Mouse (Mus musculus): ENCODE measurements around the gene Obscn. TPM values are rescaled to one million over a fixed set of nuclear protein-coding genes. Genes with fewer than 3 reads are reported as not detected.

Gene Obscn
- polyA plus RNA-seq, 1 experiment from 2014 or later: 0.19 TPM

DNA sequence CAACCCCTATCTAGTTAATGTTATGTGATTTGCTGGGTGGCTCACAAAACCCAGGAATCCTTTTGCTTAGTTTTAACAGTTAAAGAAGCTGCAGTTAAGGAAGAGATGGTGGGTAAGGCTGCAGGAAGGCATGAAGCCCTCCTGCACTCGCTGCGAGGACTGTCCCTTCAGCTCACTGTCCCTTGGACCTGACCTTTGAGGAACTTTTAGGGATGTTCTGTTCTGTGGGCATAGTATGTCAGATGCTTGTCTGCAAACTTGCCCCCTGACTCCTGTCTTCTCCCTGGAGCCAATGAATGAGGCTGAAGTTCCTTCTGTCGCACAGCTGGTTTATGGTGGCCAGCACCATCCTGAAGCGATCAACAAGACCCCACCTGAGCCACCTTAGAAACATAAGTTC is 147.0 kb downstream of the Obscn start:
- no peaks in the 10 kb centered on the region for H3K4me1 ChIP-seq (replicated peaks; ENCODE audit: control insufficient read depth, insufficient read depth, low read length)
- no peaks in the 10 kb centered on the region for H3K9me3 ChIP-seq (ENCODE audit: control insufficient read depth, low read length)
- H3K9ac ChIP-seq (ENCODE audit: low read depth, low read length): no peak overlapping the region
- WGBS: 96% methylated on average over 4 of the region's 4 CpGs
- H3K27ac ChIP-seq (ENCODE audit: low read depth, low read length): no peak overlapping the region
- no peak for DNase-seq (ENCODE audit: low spot score)
- H3K4me2 ChIP-seq (replicated peaks; ENCODE audit: low read depth, low read length): no peak overlapping the region
- no peak for ATAC-seq (ENCODE audit: low FRiP score)
- H3K4me3 ChIP-seq (ENCODE audit: low read depth, low read length): no peak overlapping the region
- peaks cover 2% of the 10 kb centered on the region; the same call in 1 of the 2 replicates for H3K27me3 ChIP-seq (ENCODE audit: control insufficient read depth, insufficient read depth, low read length)
- H3K36me3 ChIP-seq (ENCODE audit: control insufficient read depth, insufficient read depth, low read length): 0 out of 2 replicates have a peak, but pooled peaks cover 2% of the 10 kb centered on the region

DNA sequence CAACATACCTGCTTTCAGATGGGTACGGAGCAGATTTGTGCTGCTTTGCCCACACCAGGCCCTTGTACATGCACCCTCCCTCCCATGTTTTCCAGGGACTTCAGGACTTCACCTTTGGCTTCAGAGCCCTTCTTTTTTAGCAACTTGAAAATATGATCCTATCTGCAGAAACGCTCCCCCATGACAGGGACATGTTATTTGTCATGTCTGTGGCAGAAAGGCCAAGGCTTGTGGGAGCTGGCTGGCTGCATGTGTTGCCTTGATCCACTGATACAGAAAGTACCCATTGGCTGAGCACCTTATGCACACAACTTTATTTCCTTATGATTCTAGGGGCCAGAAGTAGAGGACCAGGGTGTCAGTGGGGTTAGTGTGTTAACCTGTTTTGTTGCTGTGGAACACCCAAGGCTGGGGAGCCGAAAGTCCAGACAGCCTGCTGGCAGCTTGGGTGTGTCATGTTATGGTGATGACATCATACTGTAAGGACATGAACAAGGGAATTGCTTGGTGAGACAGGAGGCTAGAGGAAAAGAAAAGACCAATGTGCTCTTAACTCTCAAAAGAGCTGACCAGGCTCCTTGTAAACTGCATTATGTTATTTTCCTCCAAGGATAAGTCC is 150.8 kb downstream of the Obscn start:
- Histone ChIP-seq H3K27ac (ENCODE audit: low read depth, low read length) (no peak overlapping the region), H3K27me3 (ENCODE audit: control insufficient read depth, insufficient read depth, low read length) (no peaks in the 10 kb centered on the region), H3K9ac (ENCODE audit: low read depth, low read length) (no peak overlapping the region), H3K4me3 (ENCODE audit: low read depth, low read length) (no peak overlapping the region), H3K4me2 (replicated peaks; ENCODE audit: low read depth, low read length) (no peak overlapping the region), H3K9me3 (ENCODE audit: control insufficient read depth, low read length) (no peaks in the 10 kb centered on the region), H3K4me1 (replicated peaks; ENCODE audit: control insufficient read depth, insufficient read depth, low read length) (no peaks in the 10 kb centered on the region), H3K36me3 (ENCODE audit: control insufficient read depth, insufficient read depth, low read length) (0 out of 2 replicates have a peak, but pooled peaks cover 2% of the 10 kb centered on the region)
- ATAC-seq (ENCODE audit: low FRiP score) (no peak), DNase-seq (ENCODE audit: low spot score) (no peak)
- WGBS: 87% methylated on average over 3 of the region's 3 CpGs

DNA sequence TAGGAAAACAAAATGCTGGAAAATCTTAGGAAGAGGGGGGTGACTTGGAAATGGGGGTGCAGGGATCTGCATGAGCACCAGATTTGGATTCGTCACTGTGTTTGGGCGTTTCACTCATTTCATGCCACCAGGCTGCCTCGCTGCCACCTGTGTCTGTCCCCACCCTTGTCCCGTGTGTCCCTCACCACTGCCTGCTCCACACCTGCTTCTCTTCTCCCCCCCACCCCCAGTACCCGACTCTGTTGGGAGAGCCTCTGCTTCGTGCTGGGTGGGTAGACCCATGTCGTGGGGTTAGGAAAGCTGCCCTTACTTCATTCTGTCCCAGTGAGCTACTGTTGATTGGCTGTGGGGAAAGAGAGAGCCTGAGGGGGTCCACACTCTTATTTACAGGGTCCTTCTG is 151.5 kb downstream of the Obscn start:
- H3K36me3 ChIP-seq (ENCODE audit: control insufficient read depth, insufficient read depth, low read length): no peaks in the 10 kb centered on the region
- no peak overlapping the region for H3K27ac ChIP-seq (ENCODE audit: low read depth, low read length)
- H3K9ac ChIP-seq (ENCODE audit: low read depth, low read length): no peak overlapping the region
- H3K27me3 ChIP-seq (ENCODE audit: control insufficient read depth, insufficient read depth, low read length): no peaks in the 10 kb centered on the region
- no peak overlapping the region for H3K4me2 ChIP-seq (replicated peaks; ENCODE audit: low read depth, low read length)
- DNase-seq (ENCODE audit: low spot score) (no peak), ATAC-seq (ENCODE audit: low FRiP score) (no peak)
- WGBS: 92% methylated on average over 7 of the region's 7 CpGs
- no peak overlapping the region for H3K4me3 ChIP-seq (ENCODE audit: low read depth, low read length)
- peaks cover 2% of the 10 kb centered on the region for H3K4me1 ChIP-seq (replicated peaks; ENCODE audit: control insufficient read depth, insufficient read depth, low read length)
- no peaks in the 10 kb centered on the region for H3K9me3 ChIP-seq (ENCODE audit: control insufficient read depth, low read length)

DNA sequence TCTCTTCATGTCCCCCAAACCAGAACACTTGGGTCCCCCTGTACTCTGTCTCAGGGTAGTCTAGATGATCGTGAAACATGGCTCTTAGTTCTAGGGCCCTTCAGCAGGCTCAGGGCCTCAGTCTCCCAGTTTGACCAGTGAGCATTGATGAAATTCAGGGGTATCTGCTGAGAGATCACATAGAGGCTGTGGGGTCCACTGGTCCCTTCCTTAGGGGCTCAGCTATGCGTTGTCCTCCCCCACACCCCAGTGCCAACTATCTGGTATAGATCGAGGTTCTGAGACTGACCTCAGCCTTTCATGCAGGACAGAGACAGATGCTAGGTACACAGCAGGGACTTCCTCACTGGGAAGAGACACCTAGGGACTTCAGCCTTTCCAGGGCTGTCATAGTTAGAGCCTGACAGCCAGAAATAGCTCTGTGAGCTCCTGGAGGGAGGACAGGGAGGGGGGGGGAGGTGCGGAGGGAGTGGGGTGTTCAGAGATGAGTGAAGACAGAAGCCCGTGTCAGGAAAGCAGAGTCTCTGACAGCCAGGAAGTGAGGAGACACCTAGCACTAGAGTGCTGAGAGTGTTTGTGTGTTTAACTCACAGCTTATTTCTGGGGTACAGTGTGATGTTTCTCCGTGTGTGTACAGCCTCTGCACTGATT is 152.4 kb downstream of the Obscn start:
- 89% methylated on average over 6 of the region's 6 CpGs for WGBS
- Histone ChIP-seq H3K36me3 (ENCODE audit: control insufficient read depth, insufficient read depth, low read length) (no peaks in the 10 kb centered on the region), H3K4me2 (replicated peaks; ENCODE audit: low read depth, low read length) (no peak overlapping the region), H3K9ac (ENCODE audit: low read depth, low read length) (no peak overlapping the region), H3K27ac (ENCODE audit: low read depth, low read length) (no peak overlapping the region), H3K27me3 (ENCODE audit: control insufficient read depth, insufficient read depth, low read length) (no peaks in the 10 kb centered on the region), H3K4me3 (ENCODE audit: low read depth, low read length) (no peak overlapping the region), H3K9me3 (ENCODE audit: control insufficient read depth, low read length) (no peaks in the 10 kb centered on the region), H3K4me1 (replicated peaks; ENCODE audit: control insufficient read depth, insufficient read depth, low read length) (peaks cover 10% of the 10 kb centered on the region)
- DNase-seq (ENCODE audit: low spot score) (no peak), ATAC-seq (ENCODE audit: low FRiP score) (no peak)

DNA sequence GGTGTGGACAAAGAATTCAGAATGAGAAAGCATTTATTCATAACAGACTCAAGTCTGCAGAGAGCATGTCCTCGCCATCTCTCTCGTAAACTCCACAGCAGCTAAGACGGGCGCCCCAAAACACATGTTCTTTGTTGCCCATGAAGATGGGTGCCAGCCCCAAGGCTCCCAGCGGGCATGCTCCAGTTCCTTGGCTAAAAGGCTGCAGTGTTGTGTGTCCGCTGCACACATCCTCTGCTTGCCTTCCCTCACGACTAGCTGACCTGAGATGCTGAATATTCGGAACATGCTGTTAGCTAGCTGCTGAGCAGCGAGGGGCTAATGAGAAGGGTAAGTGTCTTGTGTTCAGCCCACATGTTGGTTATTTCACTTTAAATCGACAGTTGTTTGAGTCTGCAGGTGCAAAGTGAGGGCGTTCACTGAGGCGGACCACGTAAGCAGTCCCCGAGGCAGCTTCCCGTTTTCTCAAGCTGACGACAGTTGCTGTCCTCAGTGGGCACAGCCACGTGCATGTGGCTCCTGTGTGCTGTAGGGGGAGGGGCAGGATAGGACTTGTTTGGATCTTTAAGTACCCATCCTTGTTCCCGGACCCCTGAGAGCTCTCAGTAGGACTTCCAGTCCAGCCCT is 153.6 kb downstream of the Obscn start:
- Histone ChIP-seq H3K4me1 (replicated peaks; ENCODE audit: control insufficient read depth, insufficient read depth, low read length) (peaks cover 10% of the 10 kb centered on the region), H3K4me3 (ENCODE audit: low read depth, low read length) (no peak overlapping the region), H3K27me3 (ENCODE audit: control insufficient read depth, insufficient read depth, low read length) (no peaks in the 10 kb centered on the region), H3K36me3 (ENCODE audit: control insufficient read depth, insufficient read depth, low read length) (no peaks in the 10 kb centered on the region), H3K27ac (ENCODE audit: low read depth, low read length) (no peak overlapping the region), H3K4me2 (replicated peaks; ENCODE audit: low read depth, low read length) (no peak overlapping the region), H3K9me3 (ENCODE audit: control insufficient read depth, low read length) (no peaks in the 10 kb centered on the region), H3K9ac (ENCODE audit: low read depth, low read length) (no peak overlapping the region)
- ATAC-seq (ENCODE audit: low FRiP score) (no peak), DNase-seq (ENCODE audit: low spot score) (no peak)
- 89% methylated on average over 18 of the region's 18 CpGs for WGBS

DNA sequence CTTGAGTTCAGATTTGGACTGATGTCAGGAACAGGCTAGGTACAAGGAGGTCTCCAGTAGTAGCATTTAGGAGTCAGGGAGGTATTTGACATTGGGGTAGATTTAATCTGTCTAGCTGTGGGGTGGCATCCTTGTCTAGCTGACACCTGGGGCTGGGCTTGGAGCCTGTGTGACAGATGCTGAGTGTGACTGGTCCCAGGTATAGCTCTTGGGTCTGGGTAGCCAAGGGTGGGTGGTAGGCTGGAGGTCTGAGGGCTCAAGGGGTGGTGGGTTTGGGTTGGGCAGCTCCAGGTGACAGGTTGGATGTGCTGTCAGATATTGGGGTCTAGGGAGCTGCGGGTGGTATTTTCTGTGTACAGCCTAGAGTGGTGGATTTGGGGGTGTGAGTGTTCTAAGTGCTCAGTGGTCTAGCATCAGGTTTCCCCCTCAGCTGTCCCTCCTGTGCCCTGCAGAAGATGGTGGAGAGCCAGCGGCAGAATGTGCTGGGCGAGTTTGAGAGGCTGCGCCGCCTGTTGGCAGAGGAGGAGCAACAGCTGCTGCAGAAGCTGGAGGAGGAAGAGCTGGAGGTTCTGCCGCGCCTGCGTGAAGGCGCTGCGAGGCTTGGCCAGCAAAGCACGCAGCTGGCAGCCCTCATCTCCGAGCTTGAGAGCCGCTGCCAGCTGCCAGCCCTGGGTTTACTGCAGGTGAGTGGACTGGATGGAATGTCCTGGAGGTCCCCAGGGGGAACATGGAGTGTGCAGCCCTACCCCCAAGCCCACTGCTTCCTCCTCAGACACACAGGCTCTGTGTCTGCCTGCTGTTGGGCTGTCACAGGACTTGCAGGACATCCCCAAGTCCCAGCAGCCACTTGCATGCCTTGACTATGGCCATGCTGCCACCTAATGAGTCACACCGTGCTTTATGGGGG is 154.4 kb downstream of the Obscn start:
- no peak overlapping the region for H3K9ac ChIP-seq (ENCODE audit: low read depth, low read length)
- H3K4me3 ChIP-seq (ENCODE audit: low read depth, low read length): no peak overlapping the region
- no peaks in the 10 kb centered on the region for H3K27me3 ChIP-seq (ENCODE audit: control insufficient read depth, insufficient read depth, low read length)
- H3K4me2 ChIP-seq (replicated peaks; ENCODE audit: low read depth, low read length): no peak overlapping the region
- 61% methylated on average over 14 of the region's 14 CpGs for WGBS
- no peak overlapping the region for H3K27ac ChIP-seq (ENCODE audit: low read depth, low read length)
- DNase-seq (ENCODE audit: low spot score) (peak; percentile 35), ATAC-seq (ENCODE audit: low FRiP score) (no peak)
- H3K36me3 ChIP-seq (ENCODE audit: control insufficient read depth, insufficient read depth, low read length): no peaks in the 10 kb centered on the region
- H3K9me3 ChIP-seq (ENCODE audit: control insufficient read depth, low read length): no peaks in the 10 kb centered on the region
- H3K4me1 ChIP-seq (replicated peaks; ENCODE audit: control insufficient read depth, insufficient read depth, low read length): peaks cover 10% of the 10 kb centered on the region

DNA sequence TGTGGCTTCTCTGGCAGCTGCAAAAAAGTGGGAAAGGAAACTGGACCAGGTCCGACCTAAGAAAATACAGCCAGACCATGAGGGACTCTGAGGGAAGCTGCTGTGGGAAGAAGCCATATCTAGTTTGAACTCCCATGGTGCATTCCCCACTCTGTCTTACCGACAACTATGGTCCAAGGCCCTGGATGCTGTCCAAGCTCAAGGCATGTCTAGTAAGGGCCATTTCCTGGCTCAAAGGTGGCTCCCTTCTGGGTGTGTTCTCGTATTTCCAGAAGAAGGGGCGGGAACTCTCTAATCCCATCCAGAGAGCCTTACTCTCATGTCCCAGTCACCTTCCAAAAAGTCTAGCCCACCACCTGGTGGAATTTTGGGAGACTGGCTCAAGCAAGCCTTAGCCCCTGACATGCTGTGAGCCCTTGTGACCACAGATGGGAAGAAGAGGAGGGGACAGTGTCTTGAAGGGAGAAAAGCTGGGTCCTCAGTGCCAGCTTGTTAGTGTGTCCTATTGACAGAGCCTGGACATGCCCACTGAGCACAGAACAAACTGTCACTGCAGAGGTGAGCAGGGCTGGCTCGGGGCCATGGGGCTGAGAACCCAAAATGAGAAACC is 155.7 kb downstream of the Obscn start:
- ATAC-seq (ENCODE audit: low FRiP score) (no peak), DNase-seq (ENCODE audit: low spot score) (no peak)
- H3K9ac ChIP-seq (ENCODE audit: low read depth, low read length): no peak overlapping the region
- WGBS: 73% methylated on average over 5 of the region's 5 CpGs
- H3K27me3 ChIP-seq (ENCODE audit: control insufficient read depth, insufficient read depth, low read length): no peaks in the 10 kb centered on the region
- no peaks in the 10 kb centered on the region for H3K36me3 ChIP-seq (ENCODE audit: control insufficient read depth, insufficient read depth, low read length)
- no peaks in the 10 kb centered on the region for H3K9me3 ChIP-seq (ENCODE audit: control insufficient read depth, low read length)
- H3K27ac ChIP-seq (ENCODE audit: low read depth, low read length): no peak overlapping the region
- H3K4me1 ChIP-seq (replicated peaks; ENCODE audit: control insufficient read depth, insufficient read depth, low read length): peaks cover 10% of the 10 kb centered on the region
- H3K4me2 ChIP-seq (replicated peaks; ENCODE audit: low read depth, low read length): no peak overlapping the region
- H3K4me3 ChIP-seq (ENCODE audit: low read depth, low read length): no peak overlapping the region; the same call in 1 of the 2 replicates

DNA sequence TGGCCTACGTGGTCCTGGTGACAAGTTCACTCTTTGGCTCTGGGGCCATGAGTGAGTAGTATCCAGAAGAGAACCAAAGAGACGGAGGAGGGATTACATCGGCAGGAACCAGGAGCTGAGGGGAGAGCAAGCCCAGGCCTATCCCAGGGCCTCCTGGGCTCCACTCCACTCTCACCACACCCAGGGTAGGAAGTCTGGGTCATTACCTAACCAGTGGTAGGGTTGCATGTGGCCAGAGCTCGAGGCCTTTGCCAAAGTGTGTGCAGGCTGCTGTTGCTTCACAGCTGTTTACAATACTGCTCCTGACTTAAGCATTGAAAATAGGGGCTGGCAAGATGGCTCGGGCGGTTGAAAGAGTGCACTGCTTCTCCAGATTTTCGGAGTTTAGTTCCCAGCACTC is 156.5 kb downstream of the Obscn start:
- no peaks in the 10 kb centered on the region for H3K27me3 ChIP-seq (ENCODE audit: control insufficient read depth, insufficient read depth, low read length)
- H3K4me1 ChIP-seq (replicated peaks; ENCODE audit: control insufficient read depth, insufficient read depth, low read length): peaks cover 10% of the 10 kb centered on the region
- H3K27ac ChIP-seq (ENCODE audit: low read depth, low read length): no peak overlapping the region
- peak overlapping the region; percentile 94; the same call in 1 of the 2 replicates for H3K4me2 ChIP-seq (replicated peaks; ENCODE audit: low read depth, low read length)
- H3K9ac ChIP-seq (ENCODE audit: low read depth, low read length): peak overlapping the region; percentile 11; the same call in 1 of the 2 replicates
- DNase-seq (ENCODE audit: low spot score) (no peak), ATAC-seq (ENCODE audit: low FRiP score) (no peak)
- H3K4me3 ChIP-seq (ENCODE audit: low read depth, low read length): peak overlapping the region; percentile 96; the same call in 1 of the 2 replicates
- 85% methylated on average over 7 of the region's 7 CpGs for WGBS
- no peaks in the 10 kb centered on the region for H3K36me3 ChIP-seq (ENCODE audit: control insufficient read depth, insufficient read depth, low read length)
- no peaks in the 10 kb centered on the region for H3K9me3 ChIP-seq (ENCODE audit: control insufficient read depth, low read length)

Data from hindbrain, embryonic 11.5 days (tissue).